Mouse (Mus musculus): Measurements from ENCODE around the gene Pax2. TPM values are rescaled to one million over a fixed set of nuclear protein-coding genes. Genes with fewer than 3 reads are reported as not detected.

Pax2 gene
- polyA plus RNA-seq, 2 experiments = not detected

GRCm38 (mm10) chr19:44825216-44825768, 69.4 kb downstream of the Pax2 start:
- 27% methylated on average over 11 of the region's 11 CpGs for WGBS (ENCODE audit: insufficient replicate concordance)
- DNase-seq (ENCODE audit: low read depth in 3 of 3, low spot score in 3 of 3) = no peak
- Histone ChIP-seq H3K27me3 (ENCODE audit: control insufficient read depth, insufficient read depth, low read length) (peaks cover 7% of the 10 kb centered on the region), H3K27ac (no peak overlapping the region), H3K4me2 (ENCODE audit: low read depth) (no peak overlapping the region), H3K36me3 (replicated peaks; ENCODE audit: control insufficient read depth, insufficient read depth, low read depth) (no peaks in the 10 kb centered on the region), H3K4me1 (replicated peaks; ENCODE audit: control insufficient read depth in 2 of 2, insufficient read depth in 2 of 2, low read length in 1 of 2) (no peaks in the 10 kb centered on the region), H3K9me3 (ENCODE audit: control insufficient read depth, low read length) (no peaks in the 10 kb centered on the region), H3K4me3 (ENCODE audit: insufficient read depth in 1 of 2, low read depth in 2 of 2, low read length in 2 of 2) (no peak overlapping the region), H3K9ac (replicated peaks) (no peak overlapping the region)
- TF ChIP-seq CTCF (IDR thresholded peaks at IDR 0.05; ENCODE audit: low read depth) = no peak
- TF ChIP-seq EP300 (IDR thresholded peaks at IDR 0.05; ENCODE audit: low read depth) = no peak
- ATAC-seq (ENCODE audit: insufficient read depth) = no peak

- no peak overlapping the region for H3K4me2 ChIP-seq (ENCODE audit: low read depth)
- H3K36me3 ChIP-seq (replicated peaks; ENCODE audit: control insufficient read depth, insufficient read depth, low read depth) = no peaks in the 10 kb centered on the region
- no peak overlapping the region for H3K4me3 ChIP-seq (ENCODE audit: insufficient read depth in 1 of 2, low read depth in 2 of 2, low read length in 2 of 2)
- DNase-seq (ENCODE audit: low read depth in 3 of 3, low spot score in 3 of 3) (no peak), ATAC-seq (ENCODE audit: insufficient read depth) (no peak)
- TF ChIP-seq CTCF (IDR thresholded peaks at IDR 0.05; ENCODE audit: low read depth) = peak; percentile 35
- no peak for TF ChIP-seq EP300 (IDR thresholded peaks at IDR 0.05; ENCODE audit: low read depth)
- no peak overlapping the region for H3K9ac ChIP-seq (replicated peaks)
- H3K27me3 ChIP-seq (ENCODE audit: control insufficient read depth, insufficient read depth, low read length) = peaks cover 7% of the 10 kb centered on the region
- H3K27ac ChIP-seq = no peak overlapping the region
- WGBS (ENCODE audit: insufficient replicate concordance) = 14% methylated on average over 4 of the region's 4 CpGs
- H3K9me3 ChIP-seq (ENCODE audit: control insufficient read depth, low read length) = no peaks in the 10 kb centered on the region
- no peaks in the 10 kb centered on the region for H3K4me1 ChIP-seq (replicated peaks; ENCODE audit: control insufficient read depth in 2 of 2, insufficient read depth in 2 of 2, low read length in 1 of 2)
Observed at GRCm38 (mm10) chr19:44825819-44826218, 70.0 kb downstream of the Pax2 start.

- Histone ChIP-seq H3K27me3 (ENCODE audit: control insufficient read depth, insufficient read depth, low read length) (peaks cover 49% of the 10 kb centered on the region), H3K4me2 (ENCODE audit: low read depth) (no peak overlapping the region), H3K9ac (replicated peaks) (no peak overlapping the region), H3K4me3 (ENCODE audit: insufficient read depth in 1 of 2, low read depth in 2 of 2, low read length in 2 of 2) (no peak overlapping the region), H3K4me1 (replicated peaks; ENCODE audit: control insufficient read depth in 2 of 2, insufficient read depth in 2 of 2, low read length in 1 of 2) (no peaks in the 10 kb centered on the region), H3K36me3 (replicated peaks; ENCODE audit: control insufficient read depth, insufficient read depth, low read depth) (no peaks in the 10 kb centered on the region), H3K9me3 (ENCODE audit: control insufficient read depth, low read length) (no peaks in the 10 kb centered on the region), H3K27ac (no peak overlapping the region)
- TF ChIP-seq CTCF (IDR thresholded peaks at IDR 0.05; ENCODE audit: low read depth) (no peak), EP300 (IDR thresholded peaks at IDR 0.05; ENCODE audit: low read depth) (no peak)
- 18% methylated on average over 1 of the region's 1 CpGs for WGBS (ENCODE audit: insufficient replicate concordance)
- ATAC-seq (ENCODE audit: insufficient read depth) = no peak
- no peak for DNase-seq (ENCODE audit: low read depth in 3 of 3, low spot score in 3 of 3)
Observed at GRCm38 (mm10) chr19:44833391-44833790, 77.5 kb downstream of the Pax2 start.

- Histone ChIP-seq H3K27me3 (ENCODE audit: control insufficient read depth, insufficient read depth, low read length) (peaks cover 59% of the 10 kb centered on the region), H3K4me1 (replicated peaks; ENCODE audit: control insufficient read depth in 2 of 2, insufficient read depth in 2 of 2, low read length in 1 of 2) (no peaks in the 10 kb centered on the region), H3K27ac (no peak overlapping the region), H3K4me2 (ENCODE audit: low read depth) (no peak overlapping the region), H3K9me3 (ENCODE audit: control insufficient read depth, low read length) (no peaks in the 10 kb centered on the region), H3K36me3 (replicated peaks; ENCODE audit: control insufficient read depth, insufficient read depth, low read depth) (no peaks in the 10 kb centered on the region), H3K4me3 (ENCODE audit: insufficient read depth in 1 of 2, low read depth in 2 of 2, low read length in 2 of 2) (no peak overlapping the region), H3K9ac (replicated peaks) (no peak overlapping the region)
- WGBS (ENCODE audit: insufficient replicate concordance) = 8% methylated on average over 11 of the region's 11 CpGs
- ATAC-seq (ENCODE audit: insufficient read depth) (no peak), DNase-seq (ENCODE audit: low read depth in 3 of 3, low spot score in 3 of 3) (no peak)
- TF ChIP-seq EP300 (IDR thresholded peaks at IDR 0.05; ENCODE audit: low read depth) (no peak), CTCF (IDR thresholded peaks at IDR 0.05; ENCODE audit: low read depth) (no peak)
Observed at GRCm38 (mm10) chr19:44834218-44835041, 78.6 kb downstream of the Pax2 start.
